ENCODE assay signal across 23 mouse cellular contexts in genomic region chr10:34236569-34236968, GRCm38 (mm10). TPM values are rescaled to one million over a fixed set of nuclear protein-coding genes. Genes with fewer than 3 reads are reported as not detected.
A peak's percentile ranks its signal among the peaks of the same experiment; 100 is the strongest.
DNase-seq lines count a peak whose midpoint lies in the region; TF ChIP-seq lines count a peak whose summit lies in the region.
"Had no signal": no experiment of that assay in that cellular context is flagged by ENCODE, and none has a peak within 500 bp of the region (broad histone marks: within the 10 kb centered on the region; RNA-seq: fewer than 3 reads in every experiment).

No protein-coding gene starts in this region.

- H3K4me3 ChIP-seq in ES-E14 (ENCODE audit: insufficient read depth in 1 of 2, low read depth in 1 of 2, low read length in 2 of 2, poor library complexity in 1 of 2, severe bottlenecking in 1 of 2) = no peak overlapping the region
- H3K4me3 ChIP-seq: gastrocnemius, adult 2 months; heart, adult 2 months; heart, embryonic 10.5 days; heart, embryonic 13.5 days; hindbrain, embryonic 13.5 days; intestine, embryonic 15.5 days had no signal

- peak; percentile 17 to 40 for DNase-seq in lung, adult 18-20 months
- DNase-seq in lung, postnatal 14 days = no peak
- DNase-seq in ES-E14 (ENCODE audit: low read depth, low spot score) = no peak
- DNase-seq in fibroblast of lung, adult 2 months (ENCODE audit: low read depth) = peak; percentile 50
- DNase-seq in lung, postnatal 25 days (ENCODE audit: low spot score) = peak; percentile 36
- DNase-seq in adrenal gland, adult 8-10 months = no peak
- DNase-seq in spleen, postnatal 36 days (ENCODE audit: low spot score in 2 of 2) = no peak
- no peak for DNase-seq in cerebellum, postnatal 36 days
- DNase-seq: adrenal gland, adult 2 months; adrenal gland, postnatal 25 days; B cell, adult 2 months; cerebellum, adult 11-12 months; cerebellum, adult 8-10 months; cerebellum, postnatal 10 days; forebrain, postnatal 0 days; gastrocnemius, adult 2 months; gastrocnemius, postnatal 14 days; heart, adult 2 months; heart, postnatal 14 days had no signal

- no peak overlapping the region for H3K27ac ChIP-seq in ES-E14 (ENCODE audit: insufficient read depth, low read depth, low read length, poor library complexity, severe bottlenecking)
- H3K27ac ChIP-seq: gastrocnemius, adult 2 months; heart, adult 2 months; heart, embryonic 10.5 days; heart, embryonic 13.5 days; hindbrain, embryonic 13.5 days; intestine, embryonic 15.5 days had no signal

- H3K9me3 ChIP-seq in ES-E14 (ENCODE audit: control insufficient read depth, insufficient read depth, low read depth, low read length) = no peaks in the 10 kb centered on the region
- H3K9me3 ChIP-seq: heart, embryonic 10.5 days; heart, embryonic 13.5 days; hindbrain, embryonic 13.5 days; intestine, embryonic 15.5 days had no signal

- H3K9ac ChIP-seq in ES-E14 (ENCODE audit: insufficient read depth, low read depth, low read length, poor library complexity, severe bottlenecking) = no peak overlapping the region
- H3K9ac ChIP-seq: forebrain, postnatal 0 days; heart, embryonic 13.5 days; hindbrain, embryonic 13.5 days; intestine, embryonic 15.5 days had no signal

- no peaks in the 10 kb centered on the region for H3K36me3 ChIP-seq in ES-E14 (ENCODE audit: control insufficient read depth, insufficient read depth, low read length, poor library complexity, severe bottlenecking)
- H3K36me3 ChIP-seq: heart, embryonic 10.5 days; heart, embryonic 13.5 days; hindbrain, embryonic 13.5 days; intestine, embryonic 15.5 days had no signal

- in situ Hi-C loops in ES-E14 (cut with MboI; ENCODE audit: low sequenced_read_pairs in 2 of 2, unreplicated experiment in 2 of 2) = no loop called here

- H3K4me1 ChIP-seq in ES-E14 (ENCODE audit: control insufficient read depth in 2 of 2, insufficient read depth in 2 of 2, low read length in 2 of 2, poor library complexity in 1 of 2) = peaks cover 15 to 16% of the 10 kb centered on the region in 2 experiments
- H3K4me1 ChIP-seq: hindbrain, embryonic 13.5 days; intestine, embryonic 15.5 days had no signal

TF ChIP-seq in ES-E14, 5 proteins besides CTCF, POLR2A, EP300 and RAD21:
- TF ChIP-seq CHD2 (IDR thresholded peaks at IDR 0.05; ENCODE audit: low read depth, low read length) = no peak
- TF ChIP-seq MAFK (IDR thresholded peaks at IDR 0.05; ENCODE audit: insufficient read depth, low read depth, low read length) = peak; percentile 52; the same call in 1 of the 2 replicates

RNA-seq across cellular contexts. Expression of gene Dse, which starts 29.1 kb away (rescaled TPM):
- 118 and 165 TPM in 2 replicates for total RNA-seq in ES-E14 (2012; rRNA removed)
- total RNA-seq in adrenal gland, adult 8-10 months (2022) = 10 to 100 TPM; 11.0 to 15.5 (median 11.8) TPM

RNA-seq across cellular contexts. Expression of gene Tspyl1, which starts 45.4 kb away (rescaled TPM):
- 14.0 and 20.9 TPM in 2 replicates for total RNA-seq in ES-E14 (2012; rRNA removed)
- total RNA-seq in adrenal gland, adult 8-10 months (2022) = 10 to 100 TPM; 65.5 to 80.9 (median 76.2) TPM

Comparison
In these comparisons a context has a peak if more than half of its experiments do, and no peak if none do; other contexts are left out.
1. DNase-seq: peak in lung, adult 18-20 months (2 of 2), fibroblast of lung, adult 2 months (single experiment) and lung, postnatal 25 days (single experiment); none in lung, postnatal 14 days (single experiment), ES-E14 (single experiment), adrenal gland, adult 8-10 months (single experiment), spleen, postnatal 36 days (0 of 2) and cerebellum, postnatal 36 days (0 of 2).